Mouse (Mus musculus): ENCODE results near the gene Ndufa7. TPM values are rescaled to one million over a fixed set of nuclear protein-coding genes. Genes with fewer than 3 reads are reported as not detected.
"Not testable (repeated sequence)": the region's sequence is repeated elsewhere in the genome, so short reads cannot be mapped to it uniquely, and the experiment has no call there.

The Ndufa7 gene
- total RNA-seq, 2 experiments from 2014 or later: 499 to 513 TPM

- intact Hi-C loops (cut with DNase I): no loop called here
Measured at GRCm38 (mm10) chr17:33857816-33858215, 33.4 kb downstream of the Ndufa7 start.

GRCm38 (mm10) chr17:33865330-33866030, 41.1 kb downstream of the Ndufa7 start:
- DNase-seq: peak; percentile 38 to 61
- intact Hi-C loops (cut with DNase I): no loop called here

More at GRCm38 (mm10) chr17:33857816-33858215, 33.4 kb downstream of the Ndufa7 start:
- DNase-seq: no peak

- intact Hi-C loops (cut with DNase I); DNase-seq: not testable (repeated sequence)
Measured at GRCm38 (mm10) chr17:33873537-33873936, 49.2 kb downstream of the Ndufa7 start, which contains the start of gene Gm7029. Gene Gm7029, plus strand, starts transcription at chr17:33873837.

- DNase-seq: no peak
- intact Hi-C loops (cut with DNase I): no loop called here
Measured at GRCm38 (mm10) chr17:33874411-33874810, 50.0 kb downstream of the Ndufa7 start.

GRCm38 (mm10) chr17:33875797-33876196, 51.4 kb downstream of the Ndufa7 start:
- peak in 1 of 2 experiments; percentile 44 for DNase-seq
- intact Hi-C loops (cut with DNase I): not testable (repeated sequence)

GRCm38 (mm10) chr17:33884320-33884719, 59.9 kb downstream of the Ndufa7 start:
- intact Hi-C loops (cut with DNase I); DNase-seq: not testable (repeated sequence)

- DNase-seq; intact Hi-C loops (cut with DNase I): not testable (repeated sequence)
Measured at GRCm38 (mm10) chr17:33887802-33888201, 63.4 kb downstream of the Ndufa7 start.

Small RNAs within 50 kb of the gene (microRNA-seq; reads per million reads assigned to microRNA genes)
- 0 reads per million in 2 experiments for gene Gm27740

Other genes with a start within 250 kb of the Ndufa7 start
- 10 to 100 TPM; 18.9 to 19.8 TPM for gene Zfp414, start 195.5 kb upstream of the Ndufa7 start, total RNA-seq (2021)
- under 1 TPM in 1 of 2 experiments, not detected in 1; 0.47 TPM for gene Pram1, start 186.5 kb upstream of the Ndufa7 start, total RNA-seq (2021)
- gene Hnrnpm, start 137.7 kb upstream of the Ndufa7 start, total RNA-seq (2021): 100 to 1,000 TPM; 127 to 144 TPM
- 100 to 1,000 TPM; 120 to 121 TPM for gene March2, start 105.9 kb upstream of the Ndufa7 start, total RNA-seq (2021)
- 100 to 1,000 TPM; 343 to 349 TPM for gene Rab11b, start 64.0 kb upstream of the Ndufa7 start, total RNA-seq (2021)
- 100 to 1,000 TPM in 1 of 2 experiments, 10 to 100 TPM in 1; 34.9 to 119 TPM for gene Angptl4, start 42.7 kb upstream of the Ndufa7 start, total RNA-seq (2021)
- gene Kank3, start 14.1 kb upstream of the Ndufa7 start, total RNA-seq (2021): 10 to 100 TPM; 78.7 to 84.2 TPM
- gene Rps28, start within 50 bp of the Ndufa7 start, total RNA-seq (2021): 1,000 to 10,000 TPM; 1,002 to 1,034 TPM
- 10 to 100 TPM; 19.7 to 22.9 TPM for gene Cd320, start 18.5 kb downstream of the Ndufa7 start, total RNA-seq (2021)
- gene Gm7029, start 49.3 kb downstream of the Ndufa7 start, total RNA-seq (2021): not detected
- gene Kifc1, start 66.1 kb downstream of the Ndufa7 start, total RNA-seq (2021): 10 to 100 TPM; 12.6 to 13.8 TPM
- gene Platr17, start 80.6 kb downstream of the Ndufa7 start, total RNA-seq (2021): not detected
- 10 to 100 TPM; 16.9 to 18.3 TPM for gene Daxx, start 84.8 kb downstream of the Ndufa7 start, total RNA-seq (2021)
- gene Tapbp, start 91.3 kb downstream of the Ndufa7 start, total RNA-seq (2021): 10 to 100 TPM; 85.4 to 98.6 TPM
- 10 to 100 TPM; 29.4 to 33.0 TPM for gene Zbtb22, start 91.3 kb downstream of the Ndufa7 start, total RNA-seq (2021)
- gene Rgl2, start 105.0 kb downstream of the Ndufa7 start, total RNA-seq (2021): 10 to 100 TPM; 54.8 to 57.9 TPM
- gene Pfdn6, start 115.8 kb downstream of the Ndufa7 start, total RNA-seq (2021): 10 to 100 TPM; 70.8 to 78.9 TPM
- gene Wdr46, start 116.1 kb downstream of the Ndufa7 start, total RNA-seq (2021): 10 to 100 TPM; 12.4 to 12.6 TPM
- gene B3galt4, start 126.9 kb downstream of the Ndufa7 start, total RNA-seq (2021): 1 to 10 TPM; 2.7 to 3.7 TPM
- gene Vps52, start 131.2 kb downstream of the Ndufa7 start, total RNA-seq (2021): 10 to 100 TPM; 36.3 to 36.8 TPM
- gene Rps18, start 131.4 kb downstream of the Ndufa7 start, total RNA-seq (2021): 100 to 1,000 TPM; 566 to 572 TPM
- 10 to 100 TPM; 54.8 to 56.2 TPM for gene H2-K1, start 175.8 kb downstream of the Ndufa7 start, total RNA-seq (2021)
- gene Ring1, start 200.1 kb downstream of the Ndufa7 start, total RNA-seq (2021): 10 to 100 TPM; 16.5 to 17.6 TPM
- gene H2-Ke6, start 203.5 kb downstream of the Ndufa7 start, total RNA-seq (2021): 10 to 100 TPM; 80.8 to 88.1 TPM
- gene Slc39a7, start 207.1 kb downstream of the Ndufa7 start, total RNA-seq (2021): 10 to 100 TPM; 81.7 to 84.4 TPM
- 10 to 100 TPM; 45.4 to 46.7 TPM for gene Rxrb, start 207.2 kb downstream of the Ndufa7 start, total RNA-seq (2021)
- 1 to 10 TPM; 1.5 to 1.8 TPM for gene Col11a2, start 214.9 kb downstream of the Ndufa7 start, total RNA-seq (2021)

All from heart, postnatal 10 days (tissue).